Mouse (Mus musculus): ENCODE measurements around the gene Slc16a8. TPM values are rescaled to one million over a fixed set of nuclear protein-coding genes. Genes with fewer than 3 reads are reported as not detected.
A peak's percentile ranks its signal among the peaks of the same experiment; 100 is the strongest.

Slc16a8 gene
- polyA plus RNA-seq, 1 experiment from 2014 or later: not detected

GRCm38 (mm10) chr15:79201491-79202150 is 52.9 kb downstream of the Slc16a8 start:
- Histone ChIP-seq H3K4me3 (ENCODE audit: low read depth, low read length) (no peak overlapping the region), H3K27ac (ENCODE audit: low read depth, low read length) (peak overlapping the region; percentile 54), H3K36me3 (ENCODE audit: control insufficient read depth, insufficient read depth, low read length) (no peaks in the 10 kb centered on the region), H3K27me3 (ENCODE audit: control insufficient read depth, insufficient read depth, low read length) (no peaks in the 10 kb centered on the region; the same call in 1 of the 2 replicates), H3K4me2 (ENCODE audit: low read depth) (peak overlapping the region; percentile 23; the same call in 1 of the 2 replicates), H3K9me3 (ENCODE audit: control insufficient read depth, low read length) (no peaks in the 10 kb centered on the region), H3K4me1 (ENCODE audit: control insufficient read depth, insufficient read depth, low read length) (peaks cover 17% of the 10 kb centered on the region), H3K9ac (ENCODE audit: low read length) (peak overlapping the region; percentile 51)
- ATAC-seq (ENCODE audit: insufficient read depth, low FRiP score, low TSS enrichment): peak; percentile 79
- DNase-seq (ENCODE audit: low spot score): peak; percentile 75
- WGBS: 14% methylated on average over 12 of the region's 13 CpGs

Other genes with a start within 250 kb of the Slc16a8 start
- 289 and 340 TPM in 2 replicates for gene H1f0, start 226.3 kb downstream of the Slc16a8 start, polyA plus RNA-seq (2014; fragmentation: Nextera tagmentation; extraction: Ambion mirVana)
- gene Galr3, start 212.9 kb downstream of the Slc16a8 start, polyA plus RNA-seq (2014; fragmentation: Nextera tagmentation; extraction: Ambion mirVana): not detected in 2 replicates
- gene Ankrd54, start 191.9 kb downstream of the Slc16a8 start, polyA plus RNA-seq (2014; fragmentation: Nextera tagmentation; extraction: Ambion mirVana): 59.5 and 65.6 TPM in 2 replicates
- 250 and 259 TPM in 2 replicates for gene Eif3l, start 179.6 kb downstream of the Slc16a8 start, polyA plus RNA-seq (2014; fragmentation: Nextera tagmentation; extraction: Ambion mirVana)
- 6.8 and 7.9 TPM in 2 replicates for gene Micall1, start 145.9 kb downstream of the Slc16a8 start, polyA plus RNA-seq (2014; fragmentation: Nextera tagmentation; extraction: Ambion mirVana)
- 301 and 311 TPM in 2 replicates for gene Polr2f, start 113.8 kb downstream of the Slc16a8 start, polyA plus RNA-seq (2014; fragmentation: Nextera tagmentation; extraction: Ambion mirVana)
- 8.8 and 9.4 TPM in 2 replicates for gene 1700088E04Rik, start 113.5 kb downstream of the Slc16a8 start, polyA plus RNA-seq (2014; fragmentation: Nextera tagmentation; extraction: Ambion mirVana)
- 25.3 and 32.9 TPM in 2 replicates for gene Sox10, start 89.5 kb downstream of the Slc16a8 start, polyA plus RNA-seq (2014; fragmentation: Nextera tagmentation; extraction: Ambion mirVana)
- 27.3 and 28.8 TPM in 2 replicates for gene Pick1, start 25.6 kb downstream of the Slc16a8 start, polyA plus RNA-seq (2014; fragmentation: Nextera tagmentation; extraction: Ambion mirVana)
- gene Gm49486, start 25.4 kb downstream of the Slc16a8 start, polyA plus RNA-seq (2014; fragmentation: Nextera tagmentation; extraction: Ambion mirVana): 0.38 and 0.49 TPM in 2 replicates
- gene Baiap2l2, start 30.8 kb upstream of the Slc16a8 start, polyA plus RNA-seq (2014; fragmentation: Nextera tagmentation; extraction: Ambion mirVana): 1.9 and 2.3 TPM in 2 replicates
- gene Pla2g6, start 73.6 kb upstream of the Slc16a8 start, polyA plus RNA-seq (2014; fragmentation: Nextera tagmentation; extraction: Ambion mirVana): 21.9 and 22.9 TPM in 2 replicates
- 1.2 and 2.9 TPM in 2 replicates for gene Maff, start 91.9 kb upstream of the Slc16a8 start, polyA plus RNA-seq (2014; fragmentation: Nextera tagmentation; extraction: Ambion mirVana)
- 51.2 and 52.9 TPM in 2 replicates for gene Tmem184b, start 148.8 kb upstream of the Slc16a8 start, polyA plus RNA-seq (2014; fragmentation: Nextera tagmentation; extraction: Ambion mirVana)
- gene Csnk1e, start 200.8 kb upstream of the Slc16a8 start, polyA plus RNA-seq (2014; fragmentation: Nextera tagmentation; extraction: Ambion mirVana): 192 and 213 TPM in 2 replicates